ENCODE assay signal across 9 mouse cellular contexts in genomic region chr10:24711071-24711470, GRCm38 (mm10). TPM values are rescaled to one million over a fixed set of nuclear protein-coding genes. Genes with fewer than 3 reads are reported as not detected.
DNase-seq lines count a peak whose midpoint lies in the region; ATAC-seq and TF ChIP-seq lines count a peak whose summit lies in the region.
"Had no signal": no experiment of that assay in that cellular context is flagged by ENCODE, and none has a peak within 500 bp of the region (broad histone marks: within the 10 kb centered on the region; RNA-seq: fewer than 3 reads in every experiment).

No protein-coding gene starts in this region.

- ATAC-seq in heart, postnatal 0 days (ENCODE audit: insufficient read depth, low read depth), result no peak
- ATAC-seq in liver, embryonic 12.5 days, result no peak
- no peak for ATAC-seq in stomach, embryonic 14.5 days (ENCODE audit: insufficient number of reproducible peaks, insufficient read depth, low FRiP score, low read depth)

- no peaks in the 10 kb centered on the region for H3K36me3 ChIP-seq in heart, postnatal 0 days (replicated peaks; ENCODE audit: control insufficient read depth, insufficient read depth, low read length)
- no peaks in the 10 kb centered on the region for H3K36me3 ChIP-seq in liver, embryonic 12.5 days
- H3K36me3 ChIP-seq in stomach, embryonic 14.5 days (ENCODE audit: control insufficient read depth, insufficient read depth, low read length), result no peaks in the 10 kb centered on the region
- H3K36me3 ChIP-seq: G1E had no signal

- peak overlapping the region; percentile 89 for H3K4me2 ChIP-seq in heart, postnatal 0 days (ENCODE audit: low read depth, low read length)
- peak overlapping the region; percentile 97 for H3K4me2 ChIP-seq in liver, embryonic 12.5 days
- peak overlapping the region; percentile 91 for H3K4me2 ChIP-seq in stomach, embryonic 14.5 days (replicated peaks; ENCODE audit: low read depth, low read length)

- 20% methylated on average over 10 of the region's 10 CpGs for WGBS in heart, postnatal 0 days
- WGBS in liver, embryonic 12.5 days (ENCODE audit: insufficient replicate concordance), result 25% methylated on average over 10 of the region's 10 CpGs
- 18% methylated on average over 10 of the region's 10 CpGs for WGBS in stomach, embryonic 14.5 days

- no peaks in the 10 kb centered on the region for H3K4me1 ChIP-seq in heart, postnatal 0 days (ENCODE audit: control insufficient read depth, insufficient read depth)
- H3K4me1 ChIP-seq in liver, embryonic 12.5 days, result peaks cover 17% of the 10 kb centered on the region; the same call in 1 of the 2 replicates
- peaks cover 4% of the 10 kb centered on the region; the same call in 1 of the 2 replicates for H3K4me1 ChIP-seq in stomach, embryonic 14.5 days (ENCODE audit: control insufficient read depth, insufficient read depth, low read length)

- no peak for TF ChIP-seq CTCF in gastrocnemius, adult 2 months (IDR thresholded peaks at IDR 0.05)
- TF ChIP-seq CTCF in heart, postnatal 0 days (IDR thresholded peaks at IDR 0.05; ENCODE audit: low read depth), result no peak

- TF ChIP-seq EP300 in heart, postnatal 0 days (IDR thresholded peaks at IDR 0.05; ENCODE audit: low read depth), result no peak

- H3K4me3 ChIP-seq in gastrocnemius, adult 2 months, result peak overlapping the region; percentile 87
- peak overlapping the region; percentile 60 for H3K4me3 ChIP-seq in heart, postnatal 0 days (ENCODE audit: low read depth, low read length)
- H3K4me3 ChIP-seq in liver, embryonic 12.5 days, result peak overlapping the region; percentile 67
- peak overlapping the region; percentile 63 for H3K4me3 ChIP-seq in stomach, embryonic 14.5 days (ENCODE audit: low read depth, low read length)

- H3K9me3 ChIP-seq in heart, postnatal 0 days (replicated peaks; ENCODE audit: control insufficient read depth, low read length), result no peaks in the 10 kb centered on the region
- H3K9me3 ChIP-seq in liver, embryonic 12.5 days (replicated peaks), result no peaks in the 10 kb centered on the region
- no peaks in the 10 kb centered on the region for H3K9me3 ChIP-seq in stomach, embryonic 14.5 days (ENCODE audit: control insufficient read depth, low read depth, low read length)

- intact Hi-C loops in gastrocnemius, adult 2 months (cut with DNase I), result loop anchor here (5.0 kb wide), 1 partner anchor 66 kb away; no protein-coding TSS in a partner anchor

- H3K9ac ChIP-seq in heart, postnatal 0 days (replicated peaks; ENCODE audit: low read depth, low read length), result peak overlapping the region; percentile 55
- H3K9ac ChIP-seq in liver, embryonic 12.5 days, result peak overlapping the region; percentile 69
- peak overlapping the region; percentile 37; the same call in 1 of the 2 replicates for H3K9ac ChIP-seq in stomach, embryonic 14.5 days (replicated peaks; ENCODE audit: low read depth, low read length)

- no peak for DNase-seq in gastrocnemius, adult 2 months
- no peak for DNase-seq in gastrocnemius, postnatal 4 days (ENCODE audit: low spot score in 2 of 2)
- peak; percentile 20 for DNase-seq in Muller cell, postnatal 12 days (ENCODE audit: inconsistent ontology term)
- no peak for DNase-seq in heart, postnatal 0 days (ENCODE audit: low spot score)
- DNase-seq in layer of hippocampus, adult 8-10 months (ENCODE audit: low spot score in 2 of 2), result no peak
- no peak for DNase-seq in right cerebral cortex, postnatal 10 days (ENCODE audit: low spot score in 2 of 2)

- no peaks in the 10 kb centered on the region for H3K27me3 ChIP-seq in heart, postnatal 0 days (ENCODE audit: control insufficient read depth, insufficient read depth, low read length)
- H3K27me3 ChIP-seq in liver, embryonic 12.5 days (replicated peaks), result peaks cover 32% of the 10 kb centered on the region
- no peaks in the 10 kb centered on the region for H3K27me3 ChIP-seq in stomach, embryonic 14.5 days (ENCODE audit: control insufficient read depth, insufficient read depth, low read length)

- H3K27ac ChIP-seq in gastrocnemius, adult 2 months, result peak overlapping the region; percentile 90
- H3K27ac ChIP-seq in heart, postnatal 0 days (ENCODE audit: low read depth), result no peak overlapping the region
- H3K27ac ChIP-seq in liver, embryonic 12.5 days, result no peak overlapping the region
- no peak overlapping the region for H3K27ac ChIP-seq in stomach, embryonic 14.5 days (ENCODE audit: low read length)

RNA-seq across cellular contexts. Expression of gene Enpp1, which starts 0.9 kb away (rescaled TPM):
- total RNA-seq in gastrocnemius, adult 2 months (2021), result 1 to 10 TPM; 2.6 to 6.1 TPM
- 1 to 10 TPM; 8.0 to 9.7 TPM for total RNA-seq in gastrocnemius, postnatal 4 days (2021)
- 2.5 and 3.1 TPM in 2 replicates for total RNA-seq in heart, postnatal 0 days (2014; rRNA removed; ENCODE audit: low replicate concordance)
- polyA plus RNA-seq in heart, postnatal 0 days (2015; fragmentation: Nextera tagmentation; extraction: Ambion mirVana), result 1.8 and 2.0 TPM in 2 replicates
- 1.5 and 2.1 TPM in 2 replicates for polyA plus RNA-seq in liver, embryonic 12.5 days (2016; fragmentation: Nextera tagmentation; extraction: Ambion mirVana)
- polyA plus RNA-seq in stomach, embryonic 14.5 days (2014; fragmentation: Nextera tagmentation; extraction: Ambion mirVana), result 8.3 and 8.5 TPM in 2 replicates
- 1 to 10 TPM; 3.7 to 5.7 (median 4.4) TPM for total RNA-seq in layer of hippocampus, adult 8-10 months (2022)
- polyA plus RNA-seq: G1E had no signal
